Mouse (Mus musculus): ENCODE measurements around the gene Crybg3. TPM values are rescaled to one million over a fixed set of nuclear protein-coding genes. Genes with fewer than 3 reads are reported as not detected.

Crybg3 gene
- total and polyA plus RNA-seq, 3 experiments, result 1.7 to 16.0 (median 11.9) TPM

DNA sequence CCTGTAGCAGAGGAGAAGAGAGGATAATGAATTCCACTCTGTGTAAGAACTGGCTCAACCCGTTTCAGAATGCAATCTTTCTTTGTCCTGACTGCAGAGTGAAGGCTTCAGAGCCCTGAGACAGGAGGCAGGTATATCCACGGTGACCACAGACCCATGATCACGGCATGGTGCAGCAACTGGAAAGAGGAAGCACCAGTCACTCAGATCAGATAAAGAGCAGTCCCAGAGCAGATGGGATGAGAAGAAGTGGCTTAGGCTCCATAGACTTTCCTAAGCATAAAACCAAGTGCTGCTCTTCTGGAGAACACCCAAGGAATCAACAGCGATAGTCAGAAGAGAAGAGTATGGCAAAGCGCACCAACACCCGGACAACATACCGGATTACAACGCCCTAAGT lies 21.5 kb downstream of the Crybg3 start:
- no peak for DNase-seq

DNA sequence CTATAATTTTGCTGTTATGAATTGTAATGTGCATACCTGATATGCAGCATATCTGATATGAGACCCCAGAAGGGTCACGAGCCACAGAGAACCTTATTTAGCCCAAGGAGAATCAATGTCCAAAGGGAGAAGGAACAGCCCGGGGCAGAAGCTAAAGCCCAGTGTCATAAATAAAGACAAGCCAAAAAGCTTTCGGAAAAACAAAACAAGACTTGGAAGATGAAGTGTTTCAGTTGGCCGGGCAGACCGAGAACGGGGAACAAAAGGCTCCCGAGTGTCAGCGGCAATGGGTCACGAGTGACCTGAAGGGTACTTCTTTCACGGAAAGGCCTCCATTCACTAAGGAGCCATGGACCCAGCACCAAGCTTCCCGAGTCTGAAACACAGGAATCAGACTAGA lies 26.8 kb downstream of the Crybg3 start:
- DNase-seq, result no peak

DNA sequence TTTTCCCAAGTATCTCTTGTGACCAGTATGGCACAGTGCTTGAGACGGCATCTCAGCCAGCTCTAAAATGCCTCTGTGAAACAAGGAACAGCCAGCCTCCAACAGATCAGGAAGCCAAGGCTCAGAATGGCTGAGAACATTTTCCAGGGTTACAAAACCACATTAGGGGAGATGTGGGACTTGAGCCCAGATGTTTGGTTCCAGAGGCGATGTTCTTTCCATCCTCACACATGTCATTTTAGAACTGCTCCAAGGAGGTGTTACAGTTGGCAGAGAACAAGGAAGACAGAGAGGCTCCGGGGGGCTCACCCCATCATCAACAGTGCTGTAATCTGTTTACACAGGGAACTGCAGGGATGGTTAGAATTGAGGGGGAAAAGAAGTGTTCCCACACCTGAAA lies 28.1 kb downstream of the Crybg3 start:
- no peak for DNase-seq

DNA sequence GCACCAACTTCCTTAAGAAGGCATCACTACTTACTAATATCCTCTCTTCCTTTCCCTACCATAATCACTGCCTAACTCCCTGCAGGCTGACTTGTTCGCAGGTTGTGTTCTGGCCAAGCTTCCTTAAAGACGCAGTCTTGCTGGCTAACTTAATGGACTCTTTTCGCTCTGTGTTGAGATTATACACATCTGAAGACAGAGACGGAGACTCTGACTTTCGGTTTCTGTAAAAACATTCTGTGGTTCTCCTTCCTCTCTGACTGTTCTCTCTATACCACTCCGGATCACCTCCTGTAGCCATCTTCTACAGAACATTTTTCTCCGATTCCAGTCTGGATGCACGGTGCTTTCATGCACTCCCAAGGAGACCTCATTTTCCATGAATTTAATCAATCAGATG lies 30.0 kb downstream of the Crybg3 start:
- DNase-seq, result no peak

DNA sequence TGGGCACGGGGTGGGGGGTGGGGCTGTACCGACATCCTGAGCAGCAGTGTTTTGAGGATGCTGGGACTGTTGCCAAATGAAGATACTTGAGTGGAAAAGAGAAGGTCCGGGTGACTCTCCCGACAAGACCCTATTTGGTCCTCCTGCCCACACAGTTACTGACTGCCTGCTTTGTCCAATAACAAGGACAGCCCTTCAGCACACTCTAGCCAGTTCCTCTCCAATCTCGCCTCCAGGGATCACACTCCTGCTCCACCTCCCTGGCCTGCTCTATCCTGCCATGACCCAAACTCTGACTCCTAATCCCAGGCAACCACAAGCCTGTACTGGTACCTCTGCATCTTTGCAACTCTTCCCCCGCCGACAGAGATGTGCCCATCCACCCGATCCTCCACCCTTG lies 30.9 kb downstream of the Crybg3 start:
- DNase-seq, result no peak

DNA sequence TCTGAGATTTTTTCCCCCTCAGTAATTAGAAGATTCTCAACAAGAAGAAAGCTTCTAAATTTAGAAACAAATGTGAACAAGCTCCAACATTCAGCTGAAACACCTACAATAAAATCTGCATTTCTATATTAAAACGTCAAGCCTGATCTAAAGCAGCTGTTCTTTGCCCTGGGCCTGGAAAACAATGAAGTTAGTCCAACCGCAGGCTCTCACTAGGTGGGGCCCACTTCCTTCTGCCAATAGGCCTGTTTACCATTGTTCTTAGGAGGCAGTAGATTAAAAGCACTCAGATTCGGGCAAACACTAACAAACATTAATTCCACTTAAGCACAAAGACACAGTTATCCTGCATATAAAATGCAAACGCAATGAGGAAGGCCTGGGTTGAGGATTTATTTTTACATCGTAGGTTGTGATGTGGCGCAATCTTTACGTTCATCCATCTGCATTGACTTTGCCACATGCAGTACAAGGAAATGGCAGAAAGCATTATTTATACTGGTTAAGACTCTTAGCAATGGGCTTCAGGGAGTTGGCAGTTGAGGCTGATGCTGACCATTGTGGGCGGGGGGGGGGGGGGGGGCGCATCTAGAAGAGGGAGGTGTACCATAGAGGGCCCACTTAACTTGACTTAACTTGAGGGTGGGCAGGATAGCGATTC lies 32.9 kb downstream of the Crybg3 start:
- DNase-seq, result no peak

DNA sequence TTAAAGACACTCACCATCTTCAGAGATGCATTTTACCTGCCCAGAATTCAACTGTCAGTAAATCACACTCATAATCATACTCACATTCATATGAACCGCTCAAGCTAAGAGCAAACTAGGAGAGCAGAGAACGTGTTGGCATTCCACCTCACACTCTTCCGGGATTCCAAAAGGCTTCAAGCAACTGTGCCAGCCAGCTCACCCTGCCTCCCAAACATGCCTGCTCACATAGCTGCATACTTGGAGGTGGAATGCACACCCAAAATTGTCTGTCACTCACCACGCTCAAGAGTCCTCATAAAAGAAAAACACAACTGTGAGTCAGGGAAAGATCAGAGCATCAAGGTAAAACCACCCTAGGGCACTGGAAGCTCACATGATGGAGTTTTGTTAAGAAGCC lies 34.3 kb downstream of the Crybg3 start:
- no peak for DNase-seq

DNA sequence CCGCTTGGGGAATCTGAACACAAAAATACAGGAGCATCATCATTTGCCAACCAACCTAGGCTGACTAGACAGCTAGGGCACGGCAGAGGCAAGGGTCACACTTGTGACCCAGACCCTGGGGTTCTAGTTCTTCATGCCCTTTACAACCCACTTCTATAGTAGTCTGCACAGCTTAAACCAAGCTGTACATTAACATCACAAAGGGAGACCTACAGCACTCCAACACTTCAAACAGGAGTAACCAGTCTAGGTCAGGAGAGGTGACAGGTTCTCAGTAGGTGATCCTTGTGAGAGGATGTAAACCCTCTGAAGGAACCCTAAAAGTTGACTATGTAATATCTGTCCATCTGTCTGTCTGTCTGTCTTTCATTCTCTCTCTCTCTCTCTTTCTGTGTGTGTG lies 35.1 kb downstream of the Crybg3 start:
- no peak for DNase-seq

DNA sequence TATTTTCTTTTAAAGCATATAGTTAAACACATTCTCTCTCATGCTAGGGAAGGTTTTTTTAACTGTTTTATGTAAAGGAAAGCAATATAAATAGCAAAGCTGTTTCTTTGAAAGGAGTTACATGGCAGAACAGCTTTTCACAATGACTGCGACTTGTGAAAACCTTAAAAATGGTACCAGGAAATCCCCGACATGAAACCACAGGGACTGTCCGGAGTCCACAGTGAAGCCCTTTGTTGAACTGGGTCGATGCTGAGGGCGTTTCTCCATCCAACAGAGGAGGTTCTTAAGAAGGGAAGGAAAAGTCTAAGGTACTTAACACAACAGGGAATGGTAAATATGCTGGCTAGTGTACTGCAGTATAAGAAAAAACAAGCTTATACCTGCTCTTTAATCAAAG lies 36.8 kb downstream of the Crybg3 start:
- DNase-seq, result no peak

DNA sequence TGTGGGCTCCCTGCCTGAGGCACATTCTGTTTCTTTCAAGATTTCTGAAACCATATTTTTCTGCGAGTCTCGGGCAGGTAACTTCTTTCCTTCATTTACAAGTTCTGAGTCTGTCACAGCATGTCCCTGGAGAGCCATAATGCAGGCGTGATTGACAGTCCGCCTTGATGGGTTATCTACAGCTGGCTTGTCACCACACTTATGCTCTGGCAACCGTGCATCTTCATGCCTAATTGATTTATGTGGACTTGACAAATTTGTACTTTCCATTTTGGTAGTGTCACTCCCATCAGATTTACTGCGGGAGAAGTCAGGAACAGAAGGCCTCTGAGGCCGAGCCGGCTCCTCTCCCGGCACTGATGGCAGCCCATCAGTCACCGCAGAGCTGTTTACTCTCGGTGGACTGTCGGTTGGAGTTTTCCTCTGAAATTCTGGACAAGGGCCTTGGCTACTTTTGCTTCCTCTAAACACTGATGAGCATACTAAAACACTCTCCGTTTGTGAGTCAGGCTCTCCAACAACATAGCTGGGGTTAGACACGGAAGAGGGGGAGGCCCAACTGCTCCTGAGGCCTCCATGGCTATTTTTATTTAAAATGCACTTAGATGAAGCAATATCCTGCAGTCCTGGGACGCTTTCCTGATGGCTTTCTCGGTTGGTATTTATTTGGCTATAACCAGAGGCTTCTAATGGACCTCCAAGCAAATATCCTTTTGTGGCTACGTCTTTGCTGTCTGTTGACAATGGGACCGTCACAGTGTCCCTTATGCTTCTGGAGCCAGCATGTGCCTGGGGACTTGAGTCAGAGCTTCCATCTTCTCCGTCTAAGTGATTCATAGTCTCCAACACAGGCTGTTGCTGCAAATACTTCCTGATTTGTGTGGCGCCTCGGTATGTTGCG lies 41.2 kb downstream of the Crybg3 start:
- DNase-seq, result peak; percentile 31

DNA sequence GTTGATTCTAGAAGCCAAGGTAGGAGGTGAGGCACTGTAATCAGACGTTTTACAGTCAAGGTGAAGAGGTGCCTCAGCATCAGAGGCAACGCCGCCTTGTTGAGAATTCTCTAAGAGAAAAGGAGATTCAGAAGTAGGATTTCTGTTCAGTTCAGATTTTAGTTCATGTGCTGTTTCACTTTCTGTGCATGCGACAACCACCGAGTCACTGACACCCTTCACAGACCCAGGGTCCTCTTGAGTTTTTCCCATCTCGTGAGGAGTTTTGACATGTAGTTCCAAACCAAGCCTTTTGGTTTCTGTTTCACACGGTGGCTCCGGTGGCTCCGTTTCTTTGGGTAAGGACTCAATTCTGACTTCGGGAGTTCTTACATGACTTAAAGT lies 41.9 kb downstream of the Crybg3 start:
- no peak for DNase-seq

DNA sequence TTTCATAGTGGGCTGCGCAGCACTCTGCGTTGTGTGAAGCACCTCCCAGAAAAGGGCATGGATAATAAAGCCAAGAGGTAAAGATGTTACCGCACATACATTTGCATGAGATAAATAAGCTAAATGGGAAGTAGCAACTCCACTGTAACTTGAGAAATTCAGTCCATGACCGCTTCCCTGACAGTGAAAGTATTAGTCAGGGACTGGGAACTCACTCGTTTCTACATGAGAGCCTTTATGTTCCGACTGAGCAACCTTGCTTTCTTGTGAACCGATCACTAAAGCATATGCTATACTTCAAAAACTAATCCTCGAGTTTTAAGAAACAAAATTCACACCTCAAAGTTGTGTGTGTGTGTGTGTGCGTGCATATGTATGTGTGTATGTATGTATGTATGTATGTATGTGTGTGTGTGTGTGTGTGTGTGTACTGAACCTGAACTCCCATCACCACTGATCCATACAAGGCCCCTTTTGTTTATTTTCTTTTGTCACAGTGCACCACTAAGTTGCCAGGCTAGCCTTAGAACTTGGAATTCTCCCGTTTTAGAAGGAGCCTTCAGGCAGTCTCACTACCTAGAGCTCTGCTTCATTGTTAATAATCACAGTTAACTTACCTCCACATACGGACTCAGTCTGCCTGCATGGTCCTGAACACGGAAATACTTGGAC lies 47.2 kb downstream of the Crybg3 start:
- DNase-seq, result no peak

DNA sequence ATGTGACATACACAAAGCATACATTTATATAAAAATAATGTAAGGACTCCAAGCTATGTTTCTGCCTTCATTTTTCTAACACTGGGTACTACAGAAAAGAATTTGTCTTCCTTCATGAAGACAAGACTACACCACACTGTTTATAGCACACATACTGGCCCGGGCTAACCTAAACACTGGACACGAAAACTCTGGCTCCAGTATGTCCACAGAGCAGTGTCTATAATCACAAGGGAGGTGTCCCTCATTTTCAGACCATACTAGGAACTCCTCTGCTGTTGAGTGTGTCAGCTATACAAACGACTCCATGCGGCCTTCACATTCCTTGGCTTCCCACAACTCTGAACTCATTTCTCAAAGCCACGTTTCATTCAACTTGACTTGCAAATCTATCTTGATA lies 49.3 kb downstream of the Crybg3 start:
- no peak for DNase-seq

DNA sequence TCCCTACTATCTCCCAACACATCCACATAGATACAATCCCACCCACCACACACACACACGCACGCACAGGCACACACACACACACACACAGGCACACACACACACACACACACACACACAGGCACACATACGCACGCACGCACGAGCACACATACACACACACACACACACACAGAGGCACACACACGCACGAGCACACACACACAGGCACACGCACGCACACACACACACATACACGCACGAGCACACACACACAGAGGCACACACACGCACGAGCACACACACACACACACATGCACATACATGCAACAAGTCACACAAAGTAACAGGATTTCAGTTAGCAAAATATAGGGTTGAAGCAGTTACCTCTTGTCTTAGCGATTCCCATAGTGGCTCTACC lies 51.1 kb downstream of the Crybg3 start:
- no peak for DNase-seq

DNA sequence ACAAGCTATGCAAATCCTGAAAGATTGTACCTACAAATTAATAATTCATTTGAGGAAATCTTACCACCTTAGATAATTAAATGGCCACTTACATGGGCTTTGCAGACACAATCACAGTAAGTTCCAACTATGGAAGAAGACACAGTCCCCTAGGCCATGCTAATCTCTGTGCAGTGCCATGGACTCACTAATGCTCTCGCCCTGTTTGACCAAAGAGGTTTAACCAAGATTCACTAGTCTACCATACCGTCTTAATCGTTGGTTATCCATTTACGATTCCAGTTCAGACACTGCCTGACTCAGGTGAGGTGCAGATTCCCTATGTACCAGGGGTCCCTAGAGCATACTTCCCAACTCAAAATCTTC lies 52.2 kb downstream of the Crybg3 start:
- no peak for DNase-seq

DNA sequence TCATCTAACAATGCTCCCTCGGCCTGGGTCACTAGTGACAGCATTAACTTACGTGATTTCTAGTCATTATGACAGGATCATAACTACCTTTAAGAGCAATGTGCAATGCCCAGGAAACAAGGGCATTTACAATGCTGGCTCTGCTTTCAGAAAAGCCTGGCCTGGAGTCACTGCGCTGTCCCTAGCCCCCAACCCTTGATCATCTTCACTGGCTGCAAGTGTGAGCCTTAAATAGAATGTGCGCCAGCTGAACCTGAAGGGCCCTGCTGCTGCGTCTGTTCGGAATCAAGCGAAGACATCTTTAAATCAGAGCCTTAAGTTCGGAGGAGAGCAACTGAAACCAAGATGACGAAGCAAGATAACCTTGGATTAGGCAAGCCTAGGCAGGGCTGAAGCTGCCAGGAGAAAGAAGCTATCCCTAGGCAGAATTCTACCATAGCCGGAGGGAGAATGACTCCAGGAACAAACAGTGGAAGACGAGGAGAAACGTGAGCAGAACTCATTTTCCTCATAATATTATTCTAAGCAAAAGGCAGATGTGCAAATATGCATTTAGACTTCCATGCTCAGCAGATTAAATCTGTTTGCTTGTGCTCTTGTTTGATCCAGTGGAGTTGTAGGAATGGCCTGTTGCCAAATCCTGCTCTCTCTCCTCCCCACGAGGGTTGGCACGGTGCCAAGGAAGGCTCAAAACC lies 52.7 kb downstream of the Crybg3 start:
- peak; percentile 78 for DNase-seq

DNA sequence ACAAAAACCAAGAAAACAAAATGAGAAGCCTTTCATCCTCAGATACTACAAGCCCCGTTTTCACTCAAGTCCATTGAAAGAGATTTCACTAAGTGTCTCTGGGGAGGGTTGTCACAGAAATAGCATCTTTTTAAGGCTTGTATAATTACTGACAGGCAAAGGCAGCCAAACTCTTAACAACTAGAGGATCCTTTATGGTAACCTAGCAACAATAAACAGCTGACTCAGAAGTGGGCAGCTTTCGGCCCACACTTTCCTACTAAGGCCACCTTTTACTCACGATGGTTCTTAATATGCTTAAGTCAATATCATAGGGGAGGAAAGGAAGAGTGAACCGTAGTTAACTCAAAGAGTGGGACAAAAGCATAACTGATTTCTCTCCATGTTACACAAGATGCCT lies 53.3 kb downstream of the Crybg3 start:
- peak; percentile 47 for DNase-seq

DNA sequence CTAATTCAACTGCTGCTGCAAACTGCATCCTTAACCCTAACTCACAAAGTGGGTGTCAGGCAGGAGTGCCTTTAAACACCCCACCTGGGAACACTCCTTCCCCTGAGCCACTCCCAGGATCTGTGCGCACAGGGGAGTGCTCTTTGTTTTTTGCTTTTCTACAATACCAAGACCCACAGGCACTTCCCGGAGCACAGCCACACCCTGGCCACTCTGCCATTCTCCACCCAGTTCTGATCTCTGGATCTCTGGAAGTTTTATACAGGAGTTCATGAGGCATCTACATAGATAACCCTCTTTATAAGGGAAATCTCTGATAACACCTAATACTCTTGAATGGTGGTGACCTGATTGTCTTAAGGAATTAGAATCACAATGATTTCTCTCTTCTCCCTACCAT lies 55.4 kb downstream of the Crybg3 start:
- DNase-seq, result no peak

DNA sequence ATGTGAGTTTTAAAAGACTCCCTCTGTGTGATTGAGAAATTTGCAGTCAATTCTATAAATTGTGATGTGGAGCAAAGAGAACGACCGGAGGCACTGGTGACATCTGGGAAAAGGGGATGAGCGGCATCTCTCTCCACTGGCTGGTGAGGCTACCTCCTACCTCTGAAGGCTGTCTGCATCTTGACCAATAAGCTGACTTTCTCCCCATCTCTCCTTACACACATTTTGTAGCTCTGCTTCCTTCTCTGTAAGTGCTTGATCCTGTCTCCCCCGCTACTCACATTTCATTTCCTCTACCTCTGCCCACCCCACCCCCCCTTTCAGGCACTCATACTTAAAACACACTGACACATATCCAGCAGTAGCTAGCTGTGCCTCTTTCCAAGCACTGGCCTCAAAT lies 59.4 kb downstream of the Crybg3 start:
- DNase-seq, result no peak

DNA sequence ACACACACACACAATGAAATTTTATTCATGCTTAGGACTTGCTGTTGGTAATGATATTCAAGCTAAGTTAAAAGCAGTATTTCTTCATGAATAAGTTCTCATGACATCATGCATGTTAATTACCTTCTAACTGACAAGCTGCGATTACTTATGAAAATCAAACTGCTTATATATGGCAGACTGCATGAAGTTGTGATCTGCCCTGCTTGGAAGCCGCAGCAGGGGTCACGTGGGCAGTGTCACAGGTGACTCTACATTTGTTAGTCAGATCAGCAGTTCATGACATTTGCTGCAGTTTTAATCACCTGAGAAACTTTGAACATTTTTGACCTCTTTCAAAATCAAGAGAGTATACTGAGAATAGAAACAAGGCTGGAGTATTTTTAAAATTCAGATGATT lies 59.8 kb downstream of the Crybg3 start:
- no peak for DNase-seq

DNA sequence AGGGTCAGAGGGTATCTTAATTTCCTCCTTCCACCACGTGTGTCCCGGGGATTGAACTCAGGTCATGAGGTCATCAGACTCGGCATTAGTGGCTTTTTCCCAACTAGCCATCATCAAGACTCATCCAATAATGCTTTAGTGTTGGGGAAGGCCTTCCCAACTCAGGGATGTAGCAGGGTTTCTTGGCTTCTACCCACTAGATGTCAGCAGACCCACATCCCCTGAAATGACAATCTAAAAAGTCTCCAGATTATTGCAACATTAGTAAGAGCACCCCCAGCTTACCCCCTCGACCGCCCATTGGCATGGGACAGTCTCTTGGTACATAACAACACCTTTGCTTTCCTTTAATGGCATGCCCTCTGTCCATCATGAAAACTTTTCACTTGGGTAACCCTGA lies 65.1 kb downstream of the Crybg3 start:
- DNase-seq, result no peak

DNA sequence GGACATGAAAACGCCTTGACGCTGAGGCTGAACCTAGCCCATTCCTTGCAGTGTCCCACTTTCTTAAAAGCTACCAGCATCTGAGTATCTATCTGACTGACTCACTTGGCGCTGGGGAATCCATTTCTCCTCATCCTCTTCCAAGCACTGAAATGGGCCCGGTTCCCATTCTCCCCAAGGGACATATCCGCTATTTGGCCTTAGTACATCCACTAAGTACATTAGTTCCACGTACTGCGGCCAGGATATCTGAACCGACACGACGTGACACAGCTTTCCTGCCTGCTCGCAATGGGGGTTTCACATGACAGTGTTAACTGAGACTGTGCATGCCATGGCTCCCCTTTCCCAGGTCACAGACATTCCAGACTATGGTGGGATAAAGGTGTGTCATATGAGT lies 66.4 kb downstream of the Crybg3 start:
- no peak for DNase-seq

DNA sequence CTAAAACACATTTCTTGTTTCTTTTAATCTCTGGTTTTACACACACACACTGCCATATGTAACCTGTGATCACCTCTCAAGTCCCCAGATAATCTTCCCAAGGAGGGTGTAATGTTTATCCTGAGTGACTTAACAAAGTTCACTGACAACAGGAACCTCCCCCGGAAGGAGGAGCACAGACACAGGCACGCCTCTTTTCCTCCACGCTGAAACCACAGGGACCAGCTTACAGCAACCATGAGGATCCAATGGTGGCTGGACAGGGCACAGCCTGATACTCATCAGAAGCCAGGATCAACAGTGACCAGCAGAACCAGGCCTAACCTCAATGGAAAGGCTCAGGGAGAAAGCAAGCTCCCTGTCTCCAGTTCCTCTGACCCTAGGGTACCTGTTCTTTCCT lies 68.2 kb downstream of the Crybg3 start:
- no peak for DNase-seq

Measured in adrenal gland, adult 2 months (tissue).